Mouse (Mus musculus): ENCODE measurements around the gene Fbxl12. TPM values are rescaled to one million over a fixed set of nuclear protein-coding genes. Genes with fewer than 3 reads are reported as not detected.

Gene Fbxl12
- polyA plus RNA-seq, 1 experiment from 2014 or later = 14.3 TPM

GRCm38 (mm10) chr9:20680378-20680958 lies 35.9 kb upstream of the Fbxl12 start:
- Histone ChIP-seq H3K27ac (ENCODE audit: low read depth, low read length) (0 out of 2 replicates have a peak overlapping the region, but pooled peaks have one; percentile 27), H3K36me3 (ENCODE audit: control insufficient read depth, insufficient read depth, low read length) (no peaks in the 10 kb centered on the region), H3K4me1 (replicated peaks; ENCODE audit: control insufficient read depth, insufficient read depth, low read length) (no peaks in the 10 kb centered on the region), H3K9me3 (ENCODE audit: control insufficient read depth, low read length) (no peaks in the 10 kb centered on the region), H3K9ac (ENCODE audit: low read depth, low read length) (no peak overlapping the region), H3K4me3 (ENCODE audit: low read depth, low read length) (no peak overlapping the region), H3K4me2 (replicated peaks; ENCODE audit: low read depth, low read length) (no peak overlapping the region), H3K27me3 (ENCODE audit: control insufficient read depth, insufficient read depth, low read length) (no peaks in the 10 kb centered on the region)
- ATAC-seq (ENCODE audit: low FRiP score) (no peak), DNase-seq (ENCODE audit: low spot score) (no peak)
- whole genome bisulfite sequencing = 73% methylated on average over 9 of the region's 9 CpGs

GRCm38 (mm10) chr9:20677892-20678291 lies 33.3 kb upstream of the Fbxl12 start:
- Histone ChIP-seq H3K4me3 (ENCODE audit: low read depth, low read length) (no peak overlapping the region), H3K9me3 (ENCODE audit: control insufficient read depth, low read length) (no peaks in the 10 kb centered on the region), H3K9ac (ENCODE audit: low read depth, low read length) (no peak overlapping the region), H3K4me2 (replicated peaks; ENCODE audit: low read depth, low read length) (no peak overlapping the region), H3K27me3 (ENCODE audit: control insufficient read depth, insufficient read depth, low read length) (no peaks in the 10 kb centered on the region), H3K36me3 (ENCODE audit: control insufficient read depth, insufficient read depth, low read length) (no peaks in the 10 kb centered on the region), H3K27ac (ENCODE audit: low read depth, low read length) (0 out of 2 replicates have a peak overlapping the region, but pooled peaks have one; percentile 17), H3K4me1 (replicated peaks; ENCODE audit: control insufficient read depth, insufficient read depth, low read length) (no peaks in the 10 kb centered on the region)
- 94% methylated on average over 12 of the region's 12 CpGs for WGBS
- ATAC-seq (ENCODE audit: low FRiP score) (no peak), DNase-seq (ENCODE audit: low spot score) (no peak)

- Histone ChIP-seq H3K27ac (ENCODE audit: low read depth, low read length) (no peak overlapping the region), H3K4me2 (replicated peaks; ENCODE audit: low read depth, low read length) (no peak overlapping the region), H3K9me3 (ENCODE audit: control insufficient read depth, low read length) (no peaks in the 10 kb centered on the region), H3K36me3 (ENCODE audit: control insufficient read depth, insufficient read depth, low read length) (no peaks in the 10 kb centered on the region), H3K4me3 (ENCODE audit: low read depth, low read length) (no peak overlapping the region), H3K27me3 (ENCODE audit: control insufficient read depth, insufficient read depth, low read length) (no peaks in the 10 kb centered on the region), H3K9ac (ENCODE audit: low read depth, low read length) (no peak overlapping the region), H3K4me1 (replicated peaks; ENCODE audit: control insufficient read depth, insufficient read depth, low read length) (no peaks in the 10 kb centered on the region; the same call in 1 of the 2 replicates)
- WGBS = 91% methylated on average over 16 of the region's 16 CpGs
- ATAC-seq (ENCODE audit: low FRiP score) = no peak
- DNase-seq (ENCODE audit: low spot score) = no peak
Observed at GRCm38 (mm10) chr9:20672047-20672446, 27.5 kb upstream of the Fbxl12 start.

GRCm38 (mm10) chr9:20668065-20668464 lies 23.5 kb upstream of the Fbxl12 start:
- peaks cover 18% of the 10 kb centered on the region for H3K4me1 ChIP-seq (replicated peaks; ENCODE audit: control insufficient read depth, insufficient read depth, low read length)
- H3K4me3 ChIP-seq (ENCODE audit: low read depth, low read length) = no peak overlapping the region
- no peak for ATAC-seq (ENCODE audit: low FRiP score)
- H3K36me3 ChIP-seq (ENCODE audit: control insufficient read depth, insufficient read depth, low read length) = no peaks in the 10 kb centered on the region
- WGBS = 93% methylated on average over 22 of the region's 22 CpGs
- H3K27me3 ChIP-seq (ENCODE audit: control insufficient read depth, insufficient read depth, low read length) = no peaks in the 10 kb centered on the region
- no peak for DNase-seq (ENCODE audit: low spot score)
- no peak overlapping the region for H3K27ac ChIP-seq (ENCODE audit: low read depth, low read length)
- no peak overlapping the region for H3K4me2 ChIP-seq (replicated peaks; ENCODE audit: low read depth, low read length)
- no peak overlapping the region for H3K9ac ChIP-seq (ENCODE audit: low read depth, low read length)
- no peaks in the 10 kb centered on the region for H3K9me3 ChIP-seq (ENCODE audit: control insufficient read depth, low read length)

GRCm38 (mm10) chr9:20666510-20667034 lies 22.0 kb upstream of the Fbxl12 start:
- 18% methylated on average over 7 of the region's 7 CpGs for WGBS
- no peaks in the 10 kb centered on the region for H3K9me3 ChIP-seq (ENCODE audit: control insufficient read depth, low read length)
- H3K4me3 ChIP-seq (ENCODE audit: low read depth, low read length) = no peak overlapping the region
- no peak overlapping the region for H3K27ac ChIP-seq (ENCODE audit: low read depth, low read length)
- no peaks in the 10 kb centered on the region for H3K27me3 ChIP-seq (ENCODE audit: control insufficient read depth, insufficient read depth, low read length)
- H3K4me2 ChIP-seq (replicated peaks; ENCODE audit: low read depth, low read length) = no peak overlapping the region
- H3K36me3 ChIP-seq (ENCODE audit: control insufficient read depth, insufficient read depth, low read length) = peaks cover 3% of the 10 kb centered on the region; the same call in 1 of the 2 replicates
- H3K4me1 ChIP-seq (replicated peaks; ENCODE audit: control insufficient read depth, insufficient read depth, low read length) = peaks cover 19% of the 10 kb centered on the region
- H3K9ac ChIP-seq (ENCODE audit: low read depth, low read length) = no peak overlapping the region
- ATAC-seq (ENCODE audit: low FRiP score) = no peak
- no peak for DNase-seq (ENCODE audit: low spot score)

- H3K4me2 ChIP-seq (replicated peaks; ENCODE audit: low read depth, low read length) = no peak overlapping the region
- no peaks in the 10 kb centered on the region for H3K27me3 ChIP-seq (ENCODE audit: control insufficient read depth, insufficient read depth, low read length)
- peak; percentile 59 for ATAC-seq (ENCODE audit: low FRiP score)
- DNase-seq (ENCODE audit: low spot score) = peak; percentile 64
- no peaks in the 10 kb centered on the region for H3K9me3 ChIP-seq (ENCODE audit: control insufficient read depth, low read length)
- H3K4me1 ChIP-seq (replicated peaks; ENCODE audit: control insufficient read depth, insufficient read depth, low read length) = peaks cover 19% of the 10 kb centered on the region
- WGBS = 18% methylated on average over 8 of the region's 8 CpGs
- no peak overlapping the region for H3K4me3 ChIP-seq (ENCODE audit: low read depth, low read length)
- peak overlapping the region; percentile 80 for H3K27ac ChIP-seq (ENCODE audit: low read depth, low read length)
- no peak overlapping the region for H3K9ac ChIP-seq (ENCODE audit: low read depth, low read length)
- peaks cover 4% of the 10 kb centered on the region; the same call in 1 of the 2 replicates for H3K36me3 ChIP-seq (ENCODE audit: control insufficient read depth, insufficient read depth, low read length)
Observed at GRCm38 (mm10) chr9:20665925-20666324, 21.4 kb upstream of the Fbxl12 start.

- H3K4me1 ChIP-seq (replicated peaks; ENCODE audit: control insufficient read depth, insufficient read depth, low read length) = peaks cover 19% of the 10 kb centered on the region
- no peak overlapping the region for H3K4me3 ChIP-seq (ENCODE audit: low read depth, low read length)
- ATAC-seq (ENCODE audit: low FRiP score) (no peak), DNase-seq (ENCODE audit: low spot score) (no peak)
- no peaks in the 10 kb centered on the region for H3K27me3 ChIP-seq (ENCODE audit: control insufficient read depth, insufficient read depth, low read length)
- H3K27ac ChIP-seq (ENCODE audit: low read depth, low read length) = peak overlapping the region; percentile 80
- no peak overlapping the region for H3K4me2 ChIP-seq (replicated peaks; ENCODE audit: low read depth, low read length)
- 79% methylated on average over 5 of the region's 5 CpGs for WGBS
- H3K9me3 ChIP-seq (ENCODE audit: control insufficient read depth, low read length) = no peaks in the 10 kb centered on the region
- no peak overlapping the region for H3K9ac ChIP-seq (ENCODE audit: low read depth, low read length)
- H3K36me3 ChIP-seq (ENCODE audit: control insufficient read depth, insufficient read depth, low read length) = peaks cover 6% of the 10 kb centered on the region; the same call in 1 of the 2 replicates
Observed at GRCm38 (mm10) chr9:20664982-20665637, 20.5 kb upstream of the Fbxl12 start.

GRCm38 (mm10) chr9:20664366-20664765 lies 19.8 kb upstream of the Fbxl12 start:
- Histone ChIP-seq H3K4me3 (ENCODE audit: low read depth, low read length) (no peak overlapping the region), H3K9ac (ENCODE audit: low read depth, low read length) (no peak overlapping the region), H3K4me1 (replicated peaks; ENCODE audit: control insufficient read depth, insufficient read depth, low read length) (peaks cover 19% of the 10 kb centered on the region), H3K4me2 (replicated peaks; ENCODE audit: low read depth, low read length) (no peak overlapping the region), H3K36me3 (ENCODE audit: control insufficient read depth, insufficient read depth, low read length) (peaks cover 6% of the 10 kb centered on the region; the same call in 1 of the 2 replicates), H3K9me3 (ENCODE audit: control insufficient read depth, low read length) (no peaks in the 10 kb centered on the region), H3K27ac (ENCODE audit: low read depth, low read length) (peak overlapping the region; percentile 80), H3K27me3 (ENCODE audit: control insufficient read depth, insufficient read depth, low read length) (no peaks in the 10 kb centered on the region)
- WGBS = 80% methylated on average over 2 of the region's 2 CpGs
- DNase-seq (ENCODE audit: low spot score) (peak; percentile 20), ATAC-seq (ENCODE audit: low FRiP score) (peak; percentile 31; the same call in 1 of the 2 replicates)
